Mouse (Mus musculus) inflammation-experienced regulatory T-cells, adult 16 weeks (primary cell): Measurements from ENCODE around the gene BC049352. TPM values are rescaled to one million over a fixed set of nuclear protein-coding genes. Genes with fewer than 3 reads are reported as not detected.

ENCODE experiments used
- polyA plus RNA-seq: library from polyadenylated mRNA; unstranded; fragments of 100-300 nt; shearing (Covaris generic); gene quantifications from one replicate; pipeline ENCODE4 v1.2.1, GENCODE M21; 2017

BC049352 gene
- 1.3 TPM for polyA plus RNA-seq

DNA sequence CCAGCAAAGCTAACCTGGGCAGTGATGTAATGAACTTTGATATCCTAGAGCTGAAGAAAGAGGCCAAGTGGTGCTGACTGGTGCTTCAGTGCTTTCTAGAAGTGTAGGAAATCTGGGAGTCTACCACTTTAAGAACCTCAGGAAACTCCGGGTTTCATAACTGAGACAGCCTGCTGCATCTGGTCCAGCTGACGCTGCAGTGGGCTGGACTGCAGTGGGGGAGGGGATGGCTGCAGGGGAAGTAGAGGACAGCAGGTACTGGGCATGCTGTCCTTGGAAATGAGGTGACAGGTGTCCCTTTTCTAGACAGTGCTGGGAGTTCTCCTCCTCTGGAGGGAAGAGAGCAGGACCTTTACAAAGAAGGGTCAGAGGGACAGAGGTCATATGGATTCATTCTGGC, at the start of gene BC049352:
Gene BC049352, plus strand, starts transcription at position 238 of the 400 bp plus-strand sequence.

GRCm38 (mm10) chr9:45138191-45139032, 43.4 kb upstream of the BC049352 start, which contains the start of gene Scn4b:
TSS of gene Scn4b (plus strand) at chr9:45138395.

DNA sequence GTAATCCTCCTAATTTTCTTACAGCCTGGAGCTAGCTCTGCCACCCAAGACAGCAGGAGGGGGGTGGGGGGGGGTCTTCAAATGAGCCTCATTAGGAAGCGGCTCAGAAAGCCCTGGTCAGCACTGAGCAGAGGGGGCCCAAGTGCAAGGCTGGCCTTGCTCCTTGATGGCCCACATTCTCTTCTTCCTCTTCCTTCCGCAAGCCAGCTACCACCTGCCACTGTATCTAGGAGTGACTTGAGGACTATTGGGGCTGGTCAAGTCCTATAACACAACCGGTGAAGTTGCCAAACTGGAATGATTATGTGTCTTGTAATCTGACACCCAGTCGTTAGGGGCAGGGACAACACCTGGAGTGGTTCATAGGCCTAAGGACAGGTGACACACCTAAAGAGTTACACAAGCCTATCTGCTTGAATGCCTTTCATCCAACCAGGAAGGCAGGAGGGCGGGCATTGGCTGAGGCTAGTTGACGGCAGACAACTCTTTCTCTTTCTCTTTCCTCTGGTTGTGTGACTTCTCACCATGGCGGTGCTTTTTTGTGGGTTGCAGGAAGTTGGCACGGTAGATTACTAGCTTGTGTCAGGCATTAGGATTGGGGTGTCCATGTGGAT, 22.1 kb downstream of the BC049352 start, which contains the start of gene Tmprss4:
Gene Tmprss4, minus strand, starts transcription at position 296 of the 614 bp plus-strand sequence.

DNA sequence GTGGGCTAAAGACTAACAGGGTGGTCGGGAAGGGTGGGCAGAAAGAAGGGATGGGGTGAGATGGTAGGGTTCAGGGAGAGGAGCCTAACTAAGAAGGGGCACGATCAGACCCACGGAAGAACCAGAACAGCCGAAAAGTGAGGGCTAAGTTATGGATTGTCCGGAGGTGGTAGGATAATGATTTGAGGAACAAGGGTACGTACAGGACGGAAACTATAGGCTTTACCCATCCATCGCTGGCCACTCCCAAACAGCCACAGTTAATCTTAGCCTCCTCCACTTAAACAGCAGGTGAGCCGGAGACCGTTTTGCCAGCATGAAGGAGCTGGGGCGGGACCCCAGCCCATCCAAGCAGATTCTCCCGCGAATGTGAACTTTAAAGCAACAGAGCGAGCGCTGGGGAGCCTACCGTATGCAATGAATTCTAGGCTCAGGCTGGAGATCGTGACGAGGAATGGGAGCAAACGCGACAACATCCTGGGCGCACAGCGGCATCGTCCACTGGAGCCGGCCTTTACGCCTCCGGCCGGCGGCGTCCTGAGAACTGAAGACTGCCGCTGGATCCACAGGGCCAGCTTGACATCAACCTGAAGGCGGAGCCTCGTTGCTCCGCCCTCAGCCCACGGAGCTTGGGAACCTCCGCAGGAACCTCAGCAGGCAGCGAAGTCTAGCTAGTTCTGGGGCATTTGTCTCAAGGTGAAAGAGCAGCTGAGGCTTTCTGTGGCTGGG, 87.0 kb downstream of the BC049352 start, which contains the start of gene Il10ra:
Gene Il10ra, minus strand, starts transcription at position 553 of the 729 bp plus-strand sequence.

Other genes starting within 250 kb of the BC049352 start
- 52.2 TPM for gene Ube4a, start 216.4 kb upstream of the BC049352 start, polyA plus RNA-seq
- gene Cd3g, start 201.6 kb upstream of the BC049352 start, polyA plus RNA-seq, result 1,480 TPM
- 967 TPM for gene Cd3d, start 200.2 kb upstream of the BC049352 start, polyA plus RNA-seq
- 1,516 TPM for gene Cd3e, start 172.4 kb upstream of the BC049352 start, polyA plus RNA-seq
- gene Mpzl2, start 142.2 kb upstream of the BC049352 start, polyA plus RNA-seq, result 0.23 TPM
- 18.6 TPM for gene Mpzl3, start 126.8 kb upstream of the BC049352 start, polyA plus RNA-seq
- 4.9 TPM for gene Jaml, start 102.8 kb upstream of the BC049352 start, polyA plus RNA-seq
- not detected for gene Scn2b, start 64.2 kb upstream of the BC049352 start, polyA plus RNA-seq
- gene Scn4b, start 43.6 kb upstream of the BC049352 start, polyA plus RNA-seq, result 0.11 TPM
- gene Tmprss4, start 22.1 kb downstream of the BC049352 start, polyA plus RNA-seq, result not detected
- 107 TPM for gene Il10ra, start 87.1 kb downstream of the BC049352 start, polyA plus RNA-seq
- 0.61 TPM for gene Tmprss13, start 137.1 kb downstream of the BC049352 start, polyA plus RNA-seq
- 0.22 TPM for gene Fxyd6, start 188.2 kb downstream of the BC049352 start, polyA plus RNA-seq
- gene Fxyd2, start 217.7 kb downstream of the BC049352 start, polyA plus RNA-seq, result not detected
- 0.37 TPM for gene Dscaml1, start 244.6 kb downstream of the BC049352 start, polyA plus RNA-seq